Mouse (Mus musculus) stomach, embryonic 14.5 days (tissue): Measurements from ENCODE around the gene Nsun4. TPM values are rescaled to one million over a fixed set of nuclear protein-coding genes. Genes with fewer than 3 reads are reported as not detected.
A peak's percentile ranks its signal among the peaks of the same experiment; 100 is the strongest.

Source experiments
- ATAC-seq: fragments of 200-750 bp; cut with Nextera tagmentation; 2 replicates; pipeline ENCODE4 v1.8.0; 2017; ENCODE audit warnings: low read depth, moderate TSS enrichment; ENCODE audit not compliant: insufficient number of reproducible peaks, insufficient read depth, low FRiP score
- H3K27ac ChIP-seq: fragments of 300-500 bp; sonication (generic); 2 replicates; pipeline ENCODE4 v1.5.1; 2014; ENCODE audit warnings: mild to moderate bottlenecking, low read length, moderate library complexity, mixed read lengths
- H3K27me3 ChIP-seq: fragments of 300-500 bp; sonication (generic); 2 replicates; pipeline ENCODE4 v1.6.1; 2014; ENCODE audit warnings: low read length, control low read depth, mixed read lengths; ENCODE audit not compliant: control insufficient read depth, insufficient read depth
- H3K36me3 ChIP-seq: fragments of 300-500 bp; sonication (generic); 2 replicates; pipeline ENCODE4 v1.6.1; 2014; ENCODE audit warnings: mild to moderate bottlenecking, control low read depth, low read length, moderate library complexity, mixed read lengths; ENCODE audit not compliant: control insufficient read depth, insufficient read depth
- H3K4me1 ChIP-seq: fragments of 300-500 bp; sonication (generic); 2 replicates; pipeline ENCODE4 v1.6.1; 2014; ENCODE audit warnings: low read length, control low read depth, mixed read lengths; ENCODE audit not compliant: control insufficient read depth, insufficient read depth
- H3K4me2 ChIP-seq: fragments of 300-500 bp; sonication (generic); replicated peaks from 2 replicates; pipeline ENCODE4 v1.6.1; 2014; ENCODE audit warnings: low read depth, low read length, control low read depth
- H3K4me3 ChIP-seq: fragments of 300-500 bp; sonication (generic); 2 replicates; pipeline ENCODE4 v1.5.1; 2014; ENCODE audit warnings: low read depth, low read length, control low read depth
- H3K9ac ChIP-seq: fragments of 300-500 bp; sonication (generic); replicated peaks from 2 replicates; pipeline ENCODE4 v1.6.1; 2014; ENCODE audit warnings: low read depth, mild to moderate bottlenecking, control low read depth, low read length, moderate library complexity, mixed read lengths
- H3K9me3 ChIP-seq: fragments of 300-500 bp; sonication (generic); 2 replicates; pipeline ENCODE4 v1.6.1; 2016; ENCODE audit warnings: low read depth, low read length, control low read depth; ENCODE audit not compliant: control insufficient read depth
- WGBS: fragments of 180-500 bp; shearing (Covaris S2); extraction: QIAGEN DNeasy Blood & Tissue Kit; methylation state at CpG from one replicate; pipeline ENCODE4 v1.1.7; 2014; 5-methylcytosine and 5-hydroxymethylcytosine counted together
- polyA plus RNA-seq: library from polyadenylated mRNA; unstranded; fragments of >200 nt; fragmentation: Nextera tagmentation; extraction: Ambion mirVana; gene quantifications from 2 replicates; pipeline ENCODE4 v1.2.1, GENCODE M21; 2014

Nsun4 gene
- polyA plus RNA-seq, 1 experiment from 2014 or later: 22.3 TPM

GRCm38 (mm10) chr4:116052526-116053293 is 966 bp downstream of the Nsun4 start:
- Histone ChIP-seq H3K4me2 (peak overlapping the region; percentile 86), H3K4me1 (0 out of 2 replicates have a peak, but pooled peaks cover 6% of the 10 kb centered on the region), H3K27ac (peak overlapping the region; percentile 91), H3K9me3 (no peaks in the 10 kb centered on the region), H3K4me3 (peak overlapping the region; percentile 53), H3K36me3 (0 out of 2 replicates have a peak, but pooled peaks cover 6% of the 10 kb centered on the region), H3K9ac (peak overlapping the region; percentile 41), H3K27me3 (no peaks in the 10 kb centered on the region)
- peak; percentile 49; the same call in 1 of the 2 replicates for ATAC-seq
- WGBS: 5% methylated on average over 22 of the region's 22 CpGs

GRCm38 (mm10) chr4:116049211-116049610 is 4.5 kb downstream of the Nsun4 start:
- Histone ChIP-seq H3K27me3 (no peaks in the 10 kb centered on the region), H3K9me3 (no peaks in the 10 kb centered on the region), H3K4me3 (no peak overlapping the region), H3K4me1 (0 out of 2 replicates have a peak, but pooled peaks cover 6% of the 10 kb centered on the region), H3K36me3 (peaks cover 13% of the 10 kb centered on the region; the same call in 1 of the 2 replicates), H3K27ac (no peak overlapping the region), H3K4me2 (no peak overlapping the region), H3K9ac (no peak overlapping the region)
- 78% methylated on average over 3 of the region's 3 CpGs for WGBS
- ATAC-seq: no peak

GRCm38 (mm10) chr4:116048130-116048920 is 5.4 kb downstream of the Nsun4 start:
- WGBS: 59% methylated on average over 7 of the region's 7 CpGs
- Histone ChIP-seq H3K9me3 (no peaks in the 10 kb centered on the region), H3K4me2 (no peak overlapping the region), H3K27ac (no peak overlapping the region), H3K36me3 (peaks cover 13% of the 10 kb centered on the region; the same call in 1 of the 2 replicates), H3K4me3 (no peak overlapping the region), H3K4me1 (0 out of 2 replicates have a peak, but pooled peaks cover 6% of the 10 kb centered on the region), H3K27me3 (no peaks in the 10 kb centered on the region), H3K9ac (no peak overlapping the region)
- no peak for ATAC-seq

- ATAC-seq: no peak
- Histone ChIP-seq H3K27me3 (no peaks in the 10 kb centered on the region), H3K9me3 (no peaks in the 10 kb centered on the region), H3K4me3 (no peak overlapping the region), H3K4me2 (no peak overlapping the region), H3K27ac (no peak overlapping the region), H3K9ac (no peak overlapping the region), H3K4me1 (0 out of 2 replicates have a peak, but pooled peaks cover 5% of the 10 kb centered on the region), H3K36me3 (peaks cover 13% of the 10 kb centered on the region; the same call in 1 of the 2 replicates)
- 88% methylated on average over 1 of the region's 1 CpGs for WGBS
Measured at GRCm38 (mm10) chr4:116047681-116048080, 6.0 kb downstream of the Nsun4 start.

- 80% methylated on average over 2 of the region's 2 CpGs for WGBS
- H3K4me1 ChIP-seq: no peaks in the 10 kb centered on the region
- H3K27me3 ChIP-seq: no peaks in the 10 kb centered on the region
- H3K27ac ChIP-seq: no peak overlapping the region
- no peak for ATAC-seq
- H3K4me3 ChIP-seq: no peak overlapping the region
- H3K4me2 ChIP-seq: no peak overlapping the region
- H3K9me3 ChIP-seq: no peaks in the 10 kb centered on the region
- H3K9ac ChIP-seq: no peak overlapping the region
- peaks cover 13% of the 10 kb centered on the region; the same call in 1 of the 2 replicates for H3K36me3 ChIP-seq
Measured at GRCm38 (mm10) chr4:116046604-116047003, 7.1 kb downstream of the Nsun4 start.

- Histone ChIP-seq H3K27ac (no peak overlapping the region), H3K27me3 (no peaks in the 10 kb centered on the region), H3K9ac (no peak overlapping the region), H3K4me1 (no peaks in the 10 kb centered on the region), H3K36me3 (peaks cover 11% of the 10 kb centered on the region; the same call in 1 of the 2 replicates), H3K4me3 (no peak overlapping the region), H3K9me3 (no peaks in the 10 kb centered on the region), H3K4me2 (no peak overlapping the region)
- 81% methylated on average over 3 of the region's 3 CpGs for WGBS
- ATAC-seq: no peak
Measured at GRCm38 (mm10) chr4:116042186-116042585, 11.5 kb downstream of the Nsun4 start.

- WGBS: 84% methylated on average over 2 of the region's 2 CpGs
- Histone ChIP-seq H3K4me2 (no peak overlapping the region), H3K27me3 (no peaks in the 10 kb centered on the region), H3K27ac (no peak overlapping the region), H3K36me3 (peaks cover 11% of the 10 kb centered on the region; the same call in 1 of the 2 replicates), H3K9ac (no peak overlapping the region), H3K4me3 (no peak overlapping the region), H3K9me3 (no peaks in the 10 kb centered on the region), H3K4me1 (no peaks in the 10 kb centered on the region)
- ATAC-seq: no peak
Measured at GRCm38 (mm10) chr4:116040466-116040865, 13.2 kb downstream of the Nsun4 start.

- Histone ChIP-seq H3K27ac (no peak overlapping the region), H3K9me3 (no peaks in the 10 kb centered on the region), H3K4me2 (no peak overlapping the region), H3K36me3 (peaks cover 4% of the 10 kb centered on the region; the same call in 1 of the 2 replicates), H3K27me3 (no peaks in the 10 kb centered on the region), H3K4me1 (no peaks in the 10 kb centered on the region), H3K4me3 (no peak overlapping the region), H3K9ac (no peak overlapping the region)
- ATAC-seq: no peak
- WGBS: 87% methylated on average over 5 of the region's 5 CpGs
Measured at GRCm38 (mm10) chr4:116033374-116033773, 20.3 kb downstream of the Nsun4 start.
